Mouse (Mus musculus): ENCODE measurements around the gene Acod1. TPM values are rescaled to one million over a fixed set of nuclear protein-coding genes. Genes with fewer than 3 reads are reported as not detected.

Acod1 gene
- polyA plus RNA-seq, 2 experiments: 0.06 TPM; not detected in 1

DNA sequence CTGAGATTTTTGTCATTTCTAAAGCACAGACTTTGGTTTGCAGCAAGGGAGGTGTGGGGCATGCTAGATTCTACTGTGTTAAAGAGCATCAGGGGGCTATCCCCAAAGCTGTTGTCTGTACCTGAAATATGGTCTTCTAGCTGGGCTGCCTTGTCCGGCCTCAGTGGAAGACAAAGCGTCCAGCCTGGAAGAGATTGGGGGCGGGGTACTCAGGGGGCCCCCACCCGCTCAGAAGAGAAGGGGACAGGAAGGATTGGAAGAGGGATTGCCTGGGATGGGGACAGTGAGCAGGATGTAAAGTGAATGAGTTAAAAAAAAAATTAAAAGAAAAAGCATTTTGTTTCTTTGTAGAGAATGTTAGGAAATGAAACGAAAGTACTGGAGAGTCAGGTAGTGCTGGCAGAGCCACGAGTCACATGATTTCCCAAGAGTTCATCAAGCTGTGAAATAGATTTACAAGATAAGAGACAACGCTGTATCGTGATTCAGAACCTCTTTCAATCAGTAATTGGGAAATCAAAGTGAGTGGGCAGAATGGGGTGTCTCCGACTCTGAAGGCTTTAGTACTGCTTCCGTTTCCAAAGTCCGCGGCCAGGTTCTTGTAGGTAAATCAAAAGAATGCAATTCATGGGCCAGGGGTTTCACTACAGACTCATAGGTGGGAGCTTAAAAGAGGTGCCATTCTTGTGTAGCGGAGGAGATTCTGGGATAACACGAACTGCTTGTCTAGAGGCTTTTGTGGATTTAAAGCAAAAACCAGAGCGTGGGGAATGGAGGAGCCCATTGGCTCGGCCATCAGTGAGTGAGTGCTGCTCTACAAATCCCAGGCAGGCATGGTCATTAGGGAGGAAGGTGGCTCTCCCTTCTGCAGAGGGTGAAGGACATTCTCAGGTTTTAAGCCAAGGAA is 31.5 kb downstream of the Acod1 start:
- H3K27ac ChIP-seq (replicated peaks; ENCODE audit: low read depth, low read length): no peak overlapping the region
- no peaks in the 10 kb centered on the region for H3K27me3 ChIP-seq (ENCODE audit: control insufficient read depth, insufficient read depth, low read length)
- H3K9me3 ChIP-seq (ENCODE audit: control insufficient read depth, low read length): no peaks in the 10 kb centered on the region
- no peak overlapping the region for H3K4me2 ChIP-seq (replicated peaks; ENCODE audit: low read depth, low read length, severe bottlenecking)
- TF ChIP-seq POLR2A (IDR thresholded peaks at IDR 0.05; ENCODE audit: borderline replicate concordance, extremely low read depth, insufficient read depth, insufficient read length): no peak
- no peaks in the 10 kb centered on the region for H3K4me1 ChIP-seq (ENCODE audit: control insufficient read depth, insufficient read depth, low read length)
- no peak for ATAC-seq (ENCODE audit: low FRiP score, low read depth)
- no peak for DNase-seq (ENCODE audit: low spot score)
- H3K9ac ChIP-seq (ENCODE audit: low read depth, low read length, severe bottlenecking): no peak overlapping the region
- H3K36me3 ChIP-seq (ENCODE audit: control insufficient read depth, insufficient read depth, low read length): peaks cover 46% of the 10 kb centered on the region
- H3K4me3 ChIP-seq (replicated peaks; ENCODE audit: low read length): no peak overlapping the region
- WGBS: 87% methylated on average over 16 of the region's 16 CpGs

DNA sequence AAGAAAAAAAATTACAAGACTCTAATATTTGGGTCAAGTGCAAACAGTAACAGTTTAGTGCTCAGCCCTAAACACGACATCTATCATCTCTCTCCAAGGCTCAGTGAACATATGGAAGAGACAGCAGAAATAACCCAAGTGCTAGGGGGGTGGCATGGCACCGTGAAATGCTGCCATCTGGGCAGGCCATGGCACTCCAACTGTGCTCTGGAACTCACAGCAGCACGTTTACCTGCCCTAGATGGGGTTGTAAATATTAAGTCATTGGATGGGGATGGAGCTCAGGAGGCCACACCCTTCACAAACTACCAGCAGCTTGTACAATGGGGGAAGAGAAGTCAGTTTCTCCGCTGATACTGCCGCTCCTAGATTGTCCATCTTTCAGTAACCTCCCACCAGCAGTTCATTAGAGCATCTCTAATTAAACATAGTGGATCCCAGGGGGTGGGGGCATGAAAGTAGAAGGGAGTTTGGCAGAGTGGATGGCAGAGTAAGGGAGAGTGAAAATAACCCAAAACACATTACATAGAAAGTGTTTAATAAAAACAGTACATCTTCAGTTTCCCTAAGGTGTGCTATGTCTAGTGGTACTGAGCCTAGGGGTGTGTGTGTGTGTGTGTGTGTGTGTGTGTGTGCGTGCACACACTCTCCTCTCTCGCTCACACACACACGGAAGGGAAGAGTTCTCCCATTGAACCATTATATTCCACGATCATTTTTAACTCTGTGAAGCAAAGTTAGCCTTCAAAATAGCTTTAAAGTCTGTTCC is 32.6 kb downstream of the Acod1 start:
- DNase-seq (ENCODE audit: low spot score) (no peak), ATAC-seq (ENCODE audit: low FRiP score, low read depth) (no peak)
- WGBS: 87% methylated on average over 9 of the region's 9 CpGs
- H3K4me2 ChIP-seq (replicated peaks; ENCODE audit: low read depth, low read length, severe bottlenecking): no peak overlapping the region
- no peak overlapping the region for H3K4me3 ChIP-seq (replicated peaks; ENCODE audit: low read length)
- no peaks in the 10 kb centered on the region for H3K9me3 ChIP-seq (ENCODE audit: control insufficient read depth, low read length)
- H3K27ac ChIP-seq (replicated peaks; ENCODE audit: low read depth, low read length): no peak overlapping the region
- H3K9ac ChIP-seq (ENCODE audit: low read depth, low read length, severe bottlenecking): no peak overlapping the region
- peaks cover 47% of the 10 kb centered on the region for H3K36me3 ChIP-seq (ENCODE audit: control insufficient read depth, insufficient read depth, low read length)
- no peaks in the 10 kb centered on the region for H3K4me1 ChIP-seq (ENCODE audit: control insufficient read depth, insufficient read depth, low read length)
- H3K27me3 ChIP-seq (ENCODE audit: control insufficient read depth, insufficient read depth, low read length): no peaks in the 10 kb centered on the region
- TF ChIP-seq POLR2A (IDR thresholded peaks at IDR 0.05; ENCODE audit: borderline replicate concordance, extremely low read depth, insufficient read depth, insufficient read length): no peak

DNA sequence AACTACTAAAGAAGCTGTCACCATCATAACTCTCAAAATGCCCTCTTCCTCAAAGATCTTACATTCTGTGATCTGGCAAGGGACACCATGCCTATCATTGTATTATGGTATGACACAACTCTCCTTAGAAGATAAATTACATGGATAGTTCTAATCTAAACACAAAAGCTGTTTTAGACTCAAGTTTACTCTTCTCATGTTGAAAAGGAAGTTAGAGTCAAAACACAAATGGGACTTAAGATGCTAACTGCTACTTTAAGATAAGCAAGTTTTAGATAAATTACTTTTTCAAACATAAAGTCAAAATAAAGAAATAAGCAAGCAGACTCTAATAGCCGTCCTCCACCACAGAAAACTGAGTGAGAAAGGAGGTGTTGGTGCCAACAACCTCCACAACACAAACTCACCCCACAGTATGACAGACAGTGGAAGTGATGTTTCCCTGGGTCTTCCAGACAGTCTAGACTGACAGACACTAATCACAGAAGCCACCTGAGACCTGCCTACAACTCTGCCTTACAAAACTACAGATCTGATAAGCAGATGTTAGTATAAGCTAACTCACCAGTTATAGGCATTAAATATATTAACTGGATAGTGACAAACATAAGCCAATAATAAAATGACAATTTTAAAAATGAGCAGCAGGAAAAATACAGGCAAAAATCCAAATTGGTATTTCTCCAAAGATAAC is 39.2 kb downstream of the Acod1 start:
- DNase-seq (ENCODE audit: low spot score): no peak
- peaks cover 69% of the 10 kb centered on the region for H3K36me3 ChIP-seq (ENCODE audit: control insufficient read depth, insufficient read depth, low read length)
- no peak overlapping the region for H3K4me2 ChIP-seq (replicated peaks; ENCODE audit: low read depth, low read length, severe bottlenecking)
- H3K27ac ChIP-seq (replicated peaks; ENCODE audit: low read depth, low read length): no peak overlapping the region
- WGBS: 92% methylated on average over 1 of the region's 1 CpGs
- H3K4me1 ChIP-seq (ENCODE audit: control insufficient read depth, insufficient read depth, low read length): no peaks in the 10 kb centered on the region
- H3K9me3 ChIP-seq (ENCODE audit: control insufficient read depth, low read length): no peaks in the 10 kb centered on the region
- no peak overlapping the region for H3K4me3 ChIP-seq (replicated peaks; ENCODE audit: low read length)
- no peak overlapping the region for H3K9ac ChIP-seq (ENCODE audit: low read depth, low read length, severe bottlenecking)
- no peaks in the 10 kb centered on the region for H3K27me3 ChIP-seq (ENCODE audit: control insufficient read depth, insufficient read depth, low read length)
- no peak for TF ChIP-seq POLR2A (IDR thresholded peaks at IDR 0.05; ENCODE audit: borderline replicate concordance, extremely low read depth, insufficient read depth, insufficient read length)
- no peak for ATAC-seq (ENCODE audit: low FRiP score, low read depth)

DNA sequence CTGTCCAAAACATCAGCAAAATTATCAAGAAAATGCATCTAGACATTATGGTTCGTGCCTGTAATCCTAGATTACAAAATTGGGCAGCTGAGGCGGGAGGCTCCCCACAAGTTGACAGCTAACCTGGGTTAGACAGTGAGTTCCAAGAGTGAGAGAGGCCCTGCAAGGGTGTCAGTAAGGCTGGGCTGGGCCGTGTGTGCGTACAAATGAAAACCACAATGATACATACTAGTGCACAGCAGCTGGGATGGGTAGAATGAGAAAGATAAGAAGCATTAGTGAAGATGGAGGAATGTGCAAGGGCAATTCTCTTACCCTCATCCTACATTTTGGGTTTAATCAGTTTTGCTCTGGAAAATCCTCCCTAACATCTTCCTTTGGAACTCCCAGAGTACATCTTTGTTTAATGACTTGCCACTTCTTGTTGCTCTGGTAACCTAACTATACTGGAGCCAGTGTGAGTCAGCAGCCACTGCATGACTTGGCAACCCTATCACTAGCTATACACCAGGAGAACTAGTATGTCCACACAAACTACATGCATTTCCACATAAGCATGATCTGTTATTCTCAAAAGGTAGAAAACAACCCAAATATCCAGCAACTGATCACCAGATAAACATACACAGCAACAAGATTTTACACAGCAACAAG is 40.0 kb downstream of the Acod1 start:
- Histone ChIP-seq H3K9me3 (ENCODE audit: control insufficient read depth, low read length) (no peaks in the 10 kb centered on the region), H3K4me1 (ENCODE audit: control insufficient read depth, insufficient read depth, low read length) (no peaks in the 10 kb centered on the region), H3K36me3 (ENCODE audit: control insufficient read depth, insufficient read depth, low read length) (peaks cover 77% of the 10 kb centered on the region), H3K27ac (replicated peaks; ENCODE audit: low read depth, low read length) (no peak overlapping the region), H3K27me3 (ENCODE audit: control insufficient read depth, insufficient read depth, low read length) (no peaks in the 10 kb centered on the region), H3K9ac (ENCODE audit: low read depth, low read length, severe bottlenecking) (no peak overlapping the region), H3K4me3 (replicated peaks; ENCODE audit: low read length) (no peak overlapping the region), H3K4me2 (replicated peaks; ENCODE audit: low read depth, low read length, severe bottlenecking) (no peak overlapping the region)
- ATAC-seq (ENCODE audit: low FRiP score, low read depth) (no peak), DNase-seq (ENCODE audit: low spot score) (no peak)
- 95% methylated on average over 4 of the region's 4 CpGs for WGBS
- TF ChIP-seq POLR2A (IDR thresholded peaks at IDR 0.05; ENCODE audit: borderline replicate concordance, extremely low read depth, insufficient read depth, insufficient read length): no peak

DNA sequence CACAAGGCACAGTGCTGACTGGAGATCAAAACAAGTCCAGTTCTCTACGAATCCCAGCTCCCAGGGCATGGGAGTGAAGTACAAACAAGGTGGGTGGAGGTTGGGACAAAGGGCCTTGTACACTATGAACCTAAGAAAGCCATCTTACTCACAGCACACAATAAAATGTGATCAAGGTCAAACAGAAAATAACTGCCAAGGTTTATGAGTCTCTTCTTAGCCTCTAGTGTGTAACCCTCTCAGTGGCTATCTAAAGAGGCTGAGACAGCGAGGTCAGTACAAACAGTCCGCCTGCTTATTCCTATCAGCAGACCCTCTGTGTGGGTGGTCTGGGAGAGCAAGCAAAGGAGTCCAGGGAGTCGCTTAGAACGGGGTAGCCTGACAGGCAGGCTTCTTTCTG is 41.1 kb downstream of the Acod1 start:
- Histone ChIP-seq H3K36me3 (ENCODE audit: control insufficient read depth, insufficient read depth, low read length) (peaks cover 78% of the 10 kb centered on the region), H3K27ac (replicated peaks; ENCODE audit: low read depth, low read length) (no peak overlapping the region), H3K27me3 (ENCODE audit: control insufficient read depth, insufficient read depth, low read length) (no peaks in the 10 kb centered on the region), H3K4me3 (replicated peaks; ENCODE audit: low read length) (no peak overlapping the region), H3K9ac (ENCODE audit: low read depth, low read length, severe bottlenecking) (no peak overlapping the region), H3K4me2 (replicated peaks; ENCODE audit: low read depth, low read length, severe bottlenecking) (no peak overlapping the region), H3K9me3 (ENCODE audit: control insufficient read depth, low read length) (no peaks in the 10 kb centered on the region), H3K4me1 (ENCODE audit: control insufficient read depth, insufficient read depth, low read length) (no peaks in the 10 kb centered on the region)
- ATAC-seq (ENCODE audit: low FRiP score, low read depth): no peak
- no peak for DNase-seq (ENCODE audit: low spot score)
- WGBS: 86% methylated on average over 5 of the region's 5 CpGs
- no peak for TF ChIP-seq POLR2A (IDR thresholded peaks at IDR 0.05; ENCODE audit: borderline replicate concordance, extremely low read depth, insufficient read depth, insufficient read length)

Data from limb, embryonic 14.5 days (tissue).